Mouse (Mus musculus): ENCODE data around the gene Plcz1. TPM values are rescaled to one million over a fixed set of nuclear protein-coding genes. Genes with fewer than 3 reads are reported as not detected.

Gene Plcz1
- total RNA-seq, 2 experiments from 2014 or later = not detected

GRCm38 (mm10) chr6:139953596-139953995 is 87.7 kb downstream of the Plcz1 start:
- DNase-seq (ENCODE audit: low spot score in 2 of 2) = peak in 1 of 2 experiments; percentile 7

- DNase-seq (ENCODE audit: low spot score in 2 of 2) = no peak
Observed at GRCm38 (mm10) chr6:139947106-139947879, 94.0 kb downstream of the Plcz1 start.

Other genes starting within 250 kb of the Plcz1 start
- gene Capza3, start 205 bp downstream of the Plcz1 start, total RNA-seq (2021) = not detected